Mouse (Mus musculus): Measurements from ENCODE around the gene Tcf7l2.

GRCm38 (mm10) chr19:55924800-55925199 is 183.2 kb downstream of the Tcf7l2 start:
- TF ChIP-seq POLR2A (IDR thresholded peaks at IDR 0.05; ENCODE audit: borderline replicate concordance, low read depth, low read length): no peak
- TF ChIP-seq CTCF (IDR thresholded peaks at IDR 0.05; ENCODE audit: low read depth, low read length): no peak
